ENCODE assay signal across 7 mouse cellular contexts in the genomic region with DNA sequence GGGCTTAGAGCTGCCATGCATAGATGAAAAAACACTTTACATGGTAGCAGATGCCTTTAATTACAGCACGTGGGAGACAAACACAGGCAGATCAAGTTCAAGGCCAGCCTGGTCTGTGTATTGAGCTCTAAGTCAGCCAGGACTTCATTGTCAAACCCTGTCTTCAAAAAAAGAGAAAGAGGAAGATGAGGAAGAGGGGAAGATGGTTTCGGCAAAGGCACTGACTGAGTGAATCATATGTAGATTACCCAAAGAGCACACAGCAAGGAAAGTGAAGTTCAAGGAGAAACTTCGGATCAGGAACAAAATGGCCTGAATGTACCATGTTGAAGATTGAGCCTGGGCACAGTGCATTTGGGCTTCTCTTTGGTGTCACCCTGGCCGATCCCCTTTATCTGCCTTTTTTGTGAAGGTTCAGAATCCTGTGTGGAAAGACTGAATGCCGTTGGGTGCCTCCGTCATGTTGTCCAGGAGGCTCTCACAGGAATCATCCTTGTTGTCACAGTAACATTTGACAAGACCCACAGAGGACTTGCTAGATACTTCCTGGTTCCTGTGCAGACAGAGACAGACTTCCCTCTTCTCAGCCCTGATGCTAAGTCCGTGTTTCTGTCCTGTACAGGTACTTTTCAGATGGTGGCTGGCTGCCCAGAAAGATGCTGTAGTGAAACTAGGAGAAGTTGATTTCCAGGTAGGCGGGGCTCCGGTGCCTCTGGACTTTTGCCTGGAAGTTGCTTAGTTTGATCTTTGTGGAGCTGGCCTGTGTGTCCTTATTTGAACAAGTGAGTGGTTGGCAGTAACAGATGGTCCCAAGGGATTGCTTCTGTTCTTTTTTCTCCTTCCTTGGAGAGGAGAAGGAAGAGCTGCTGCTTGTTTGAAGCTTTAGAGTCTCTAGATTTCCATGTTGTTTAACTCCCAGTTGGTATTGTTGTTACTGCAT.
DNase-seq lines count a peak whose midpoint lies in the region; ATAC-seq and TF ChIP-seq lines count a peak whose summit lies in the region.

No protein-coding gene starts in this region.

- no peak overlapping the region for H3K9ac ChIP-seq in liver, embryonic 16.5 days (ENCODE audit: low read depth, low read length)
- no peak overlapping the region for H3K9ac ChIP-seq in liver, embryonic 11.5 days (ENCODE audit: low read depth, low read length)
- H3K9ac ChIP-seq in stomach, embryonic 16.5 days (ENCODE audit: low read length): no peak overlapping the region
- no peak overlapping the region for H3K9ac ChIP-seq in forebrain, postnatal 0 days

- peaks cover 2% of the 10 kb centered on the region; the same call in 1 of the 2 replicates for H3K4me1 ChIP-seq in liver, embryonic 16.5 days (ENCODE audit: control insufficient read depth, low read depth, low read length)
- peaks cover 4% of the 10 kb centered on the region; the same call in 1 of the 2 replicates for H3K4me1 ChIP-seq in liver, embryonic 11.5 days (replicated peaks; ENCODE audit: control insufficient read depth, insufficient read depth, low read length)
- peaks cover 14% of the 10 kb centered on the region for H3K4me1 ChIP-seq in stomach, embryonic 16.5 days (ENCODE audit: control insufficient read depth, insufficient read depth, low read length)
- H3K4me1 ChIP-seq in forebrain, postnatal 0 days (ENCODE audit: insufficient read depth): no peaks in the 10 kb centered on the region

- H3K27ac ChIP-seq in liver, embryonic 16.5 days (ENCODE audit: low read length): no peak overlapping the region
- no peak overlapping the region for H3K27ac ChIP-seq in liver, embryonic 11.5 days (ENCODE audit: low read depth, low read length)
- H3K27ac ChIP-seq in stomach, embryonic 16.5 days (ENCODE audit: low read length): peak overlapping the region; percentile 78
- no peak overlapping the region for H3K27ac ChIP-seq in forebrain, postnatal 0 days (ENCODE audit: low read depth, low read length)

- no peaks in the 10 kb centered on the region for H3K36me3 ChIP-seq in liver, embryonic 16.5 days (ENCODE audit: control insufficient read depth, insufficient read depth)
- H3K36me3 ChIP-seq in liver, embryonic 11.5 days (ENCODE audit: control insufficient read depth, insufficient read depth, low read length): no peaks in the 10 kb centered on the region
- no peaks in the 10 kb centered on the region for H3K36me3 ChIP-seq in stomach, embryonic 16.5 days (ENCODE audit: control insufficient read depth, insufficient read depth, low read length)
- no peaks in the 10 kb centered on the region for H3K36me3 ChIP-seq in forebrain, postnatal 0 days (ENCODE audit: insufficient read depth)

- no peak for TF ChIP-seq CTCF in forebrain, postnatal 0 days (IDR thresholded peaks at IDR 0.05; ENCODE audit: low read depth)

- H3K9me3 ChIP-seq in liver, embryonic 16.5 days (replicated peaks; ENCODE audit: control insufficient read depth, low read length): no peaks in the 10 kb centered on the region
- no peaks in the 10 kb centered on the region for H3K9me3 ChIP-seq in liver, embryonic 11.5 days (ENCODE audit: control insufficient read depth, low read length)
- H3K9me3 ChIP-seq in stomach, embryonic 16.5 days (replicated peaks; ENCODE audit: control insufficient read depth, low read length): no peaks in the 10 kb centered on the region
- H3K9me3 ChIP-seq in forebrain, postnatal 0 days (ENCODE audit: low read length): no peaks in the 10 kb centered on the region

- H3K27me3 ChIP-seq in liver, embryonic 16.5 days (ENCODE audit: control insufficient read depth, insufficient read depth, low read depth, low read length): no peaks in the 10 kb centered on the region
- H3K27me3 ChIP-seq in liver, embryonic 11.5 days (replicated peaks; ENCODE audit: control insufficient read depth, insufficient read depth, low read length): no peaks in the 10 kb centered on the region
- H3K27me3 ChIP-seq in stomach, embryonic 16.5 days (ENCODE audit: control insufficient read depth, insufficient read depth, low read length): no peaks in the 10 kb centered on the region
- no peaks in the 10 kb centered on the region for H3K27me3 ChIP-seq in forebrain, postnatal 0 days (ENCODE audit: insufficient read depth, low read length)

- DNase-seq in liver, embryonic 11.5 days (ENCODE audit: low spot score): no peak
- DNase-seq in heart, postnatal 4 days: peak; percentile 27
- peak; percentile 49 to 66 for DNase-seq in lung, adult 18-20 months
- DNase-seq in forebrain, postnatal 0 days: no peak
- DNase-seq in thymus, postnatal 4 days: no peak

- H3K4me2 ChIP-seq in liver, embryonic 16.5 days (ENCODE audit: low read depth, low read length): no peak overlapping the region
- no peak overlapping the region for H3K4me2 ChIP-seq in liver, embryonic 11.5 days
- no peak overlapping the region for H3K4me2 ChIP-seq in stomach, embryonic 16.5 days (ENCODE audit: low read depth, low read length)
- no peak overlapping the region for H3K4me2 ChIP-seq in forebrain, postnatal 0 days (ENCODE audit: low read depth)

- WGBS in liver, embryonic 16.5 days (ENCODE audit: insufficient replicate concordance): 61% methylated on average over 9 of the region's 9 CpGs
- WGBS in liver, embryonic 11.5 days: 80% methylated on average over 9 of the region's 9 CpGs
- 74% methylated on average over 9 of the region's 9 CpGs for WGBS in stomach, embryonic 16.5 days
- 84% methylated on average over 9 of the region's 9 CpGs for WGBS in forebrain, postnatal 0 days

- no peak overlapping the region for H3K4me3 ChIP-seq in liver, embryonic 16.5 days (ENCODE audit: low read depth, low read length)
- no peak overlapping the region for H3K4me3 ChIP-seq in liver, embryonic 11.5 days (ENCODE audit: low read depth, low read length)
- no peak overlapping the region for H3K4me3 ChIP-seq in stomach, embryonic 16.5 days (replicated peaks; ENCODE audit: low read length)
- no peak overlapping the region for H3K4me3 ChIP-seq in forebrain, postnatal 0 days (ENCODE audit: low read depth, low read length)

- ATAC-seq in liver, embryonic 16.5 days (ENCODE audit: low read depth): peak; percentile 37; the same call in 1 of the 2 replicates
- no peak for ATAC-seq in liver, embryonic 11.5 days (replicated peaks; ENCODE audit: low FRiP score)
- no peak for ATAC-seq in stomach, embryonic 16.5 days (ENCODE audit: insufficient read depth, low FRiP score)
- ATAC-seq in forebrain, postnatal 0 days: no peak

Comparison
In these comparisons a context has a peak if more than half of its experiments do, and no peak if none do; other contexts are left out.
1. DNase-seq: peak in heart, postnatal 4 days (single experiment) and lung, adult 18-20 months (2 of 2); none in liver, embryonic 11.5 days (single experiment), forebrain, postnatal 0 days (single experiment) and thymus, postnatal 4 days (single experiment).